Mouse (Mus musculus) forebrain, embryonic 16.5 days (tissue): ENCODE measurements around the gene Lhfpl4. TPM values are rescaled to one million over a fixed set of nuclear protein-coding genes. Genes with fewer than 3 reads are reported as not detected.

ENCODE experiments used
- ATAC-seq: fragments of 200-750 bp; cut with Nextera tagmentation; 2 replicates; pipeline ENCODE4 v1.8.0; 2017; ENCODE audit warnings: mild to moderate bottlenecking, moderate library complexity
- H3K27ac ChIP-seq: fragments of 300-500 bp; sonication (generic); 2 replicates; pipeline ENCODE4 v1.5.1; 2014; ENCODE audit warnings: low read length, control low read depth
- H3K27me3 ChIP-seq: fragments of 300-500 bp; sonication (generic); replicated peaks from 2 replicates; pipeline ENCODE4 v1.6.1; 2014; ENCODE audit warnings: low read length; ENCODE audit not compliant: control insufficient read depth, insufficient read depth
- H3K36me3 ChIP-seq: fragments of 300-500 bp; sonication (generic); 2 replicates; pipeline ENCODE4 v1.6.1; 2014; ENCODE audit not compliant: control insufficient read depth, insufficient read depth
- H3K4me1 ChIP-seq: fragments of 300-500 bp; sonication (generic); replicated peaks from 2 replicates; pipeline ENCODE4 v1.6.1; 2014; ENCODE audit warnings: low read length; ENCODE audit not compliant: control insufficient read depth, insufficient read depth
- H3K4me2 ChIP-seq: fragments of 300-500 bp; sonication (generic); 2 replicates; pipeline ENCODE4 v1.6.1; 2014; ENCODE audit warnings: mild to moderate bottlenecking, low read length, control low read depth
- H3K4me3 ChIP-seq: fragments of 300-500 bp; sonication (generic); replicated peaks from 2 replicates; pipeline ENCODE4 v1.5.1; 2014; ENCODE audit warnings: mild to moderate bottlenecking, low read length, control low read depth
- H3K9ac ChIP-seq: fragments of 300-500 bp; sonication (generic); replicated peaks from 2 replicates; pipeline ENCODE4 v1.6.1; 2014; ENCODE audit warnings: low read depth, low read length, control low read depth
- H3K9me3 ChIP-seq: fragments of 300-500 bp; sonication (generic); 2 replicates; pipeline ENCODE4 v1.6.1; 2016; ENCODE audit warnings: low read length; ENCODE audit not compliant: control insufficient read depth
- WGBS: fragments of 180-500 bp; shearing (Covaris S2); extraction: QIAGEN DNeasy Blood & Tissue Kit; methylation state at CpG from one replicate; pipeline ENCODE4 v1.1.7; 2014; 5-methylcytosine and 5-hydroxymethylcytosine counted together
- polyA plus RNA-seq: library from polyadenylated mRNA; unstranded; fragments of >200 nt; fragmentation: Nextera tagmentation; extraction: Ambion mirVana; gene quantifications from 2 replicates; pipeline ENCODE4 v1.2.1, GENCODE M21; 2015

The Lhfpl4 gene
- polyA plus RNA-seq, 1 experiment from 2014 or later = 49.4 TPM

GRCm38 (mm10) chr6:113172568-113172967 is 22.6 kb downstream of the Lhfpl4 start:
- no peak overlapping the region for H3K4me2 ChIP-seq
- 74% methylated on average over 1 of the region's 1 CpGs for WGBS
- H3K27ac ChIP-seq = no peak overlapping the region
- no peak overlapping the region for H3K4me3 ChIP-seq
- peaks cover 14% of the 10 kb centered on the region; the same call in 1 of the 2 replicates for H3K36me3 ChIP-seq
- H3K4me1 ChIP-seq = no peaks in the 10 kb centered on the region
- no peaks in the 10 kb centered on the region for H3K9me3 ChIP-seq
- ATAC-seq = no peak
- no peak overlapping the region for H3K9ac ChIP-seq
- H3K27me3 ChIP-seq = no peaks in the 10 kb centered on the region

- Histone ChIP-seq H3K36me3 (peaks cover 12% of the 10 kb centered on the region; the same call in 1 of the 2 replicates), H3K9me3 (no peaks in the 10 kb centered on the region), H3K4me3 (no peak overlapping the region), H3K27me3 (no peaks in the 10 kb centered on the region), H3K9ac (no peak overlapping the region), H3K4me1 (peaks cover 4% of the 10 kb centered on the region; the same call in 1 of the 2 replicates), H3K27ac (no peak overlapping the region), H3K4me2 (no peak overlapping the region)
- no peak for ATAC-seq
Observed at GRCm38 (mm10) chr6:113172011-113172410, 23.2 kb downstream of the Lhfpl4 start.

GRCm38 (mm10) chr6:113170651-113171050 is 24.5 kb downstream of the Lhfpl4 start:
- Histone ChIP-seq H3K36me3 (peaks cover 7% of the 10 kb centered on the region; the same call in 1 of the 2 replicates), H3K4me1 (peaks cover 8% of the 10 kb centered on the region; the same call in 1 of the 2 replicates), H3K4me3 (no peak overlapping the region), H3K27me3 (no peaks in the 10 kb centered on the region), H3K9me3 (no peaks in the 10 kb centered on the region), H3K27ac (no peak overlapping the region), H3K9ac (no peak overlapping the region), H3K4me2 (no peak overlapping the region)
- no peak for ATAC-seq
- WGBS = 88% methylated on average over 8 of the region's 8 CpGs

- whole genome bisulfite sequencing = 81% methylated on average over 3 of the region's 3 CpGs
- Histone ChIP-seq H3K4me2 (no peak overlapping the region), H3K9ac (no peak overlapping the region), H3K9me3 (no peaks in the 10 kb centered on the region), H3K27me3 (no peaks in the 10 kb centered on the region), H3K4me1 (peaks cover 8% of the 10 kb centered on the region; the same call in 1 of the 2 replicates), H3K36me3 (peaks cover 7% of the 10 kb centered on the region; the same call in 1 of the 2 replicates), H3K27ac (no peak overlapping the region), H3K4me3 (no peak overlapping the region)
- no peak for ATAC-seq
Observed at GRCm38 (mm10) chr6:113169852-113170251, 25.3 kb downstream of the Lhfpl4 start.

- Histone ChIP-seq H3K4me2 (no peak overlapping the region), H3K36me3 (no peaks in the 10 kb centered on the region), H3K27me3 (no peaks in the 10 kb centered on the region), H3K4me1 (peaks cover 8% of the 10 kb centered on the region; the same call in 1 of the 2 replicates), H3K9me3 (no peaks in the 10 kb centered on the region), H3K4me3 (no peak overlapping the region), H3K9ac (no peak overlapping the region), H3K27ac (no peak overlapping the region)
- WGBS = 91% methylated on average over 7 of the region's 7 CpGs
- ATAC-seq = no peak
Observed at GRCm38 (mm10) chr6:113168316-113168975, 26.7 kb downstream of the Lhfpl4 start.

DNA sequence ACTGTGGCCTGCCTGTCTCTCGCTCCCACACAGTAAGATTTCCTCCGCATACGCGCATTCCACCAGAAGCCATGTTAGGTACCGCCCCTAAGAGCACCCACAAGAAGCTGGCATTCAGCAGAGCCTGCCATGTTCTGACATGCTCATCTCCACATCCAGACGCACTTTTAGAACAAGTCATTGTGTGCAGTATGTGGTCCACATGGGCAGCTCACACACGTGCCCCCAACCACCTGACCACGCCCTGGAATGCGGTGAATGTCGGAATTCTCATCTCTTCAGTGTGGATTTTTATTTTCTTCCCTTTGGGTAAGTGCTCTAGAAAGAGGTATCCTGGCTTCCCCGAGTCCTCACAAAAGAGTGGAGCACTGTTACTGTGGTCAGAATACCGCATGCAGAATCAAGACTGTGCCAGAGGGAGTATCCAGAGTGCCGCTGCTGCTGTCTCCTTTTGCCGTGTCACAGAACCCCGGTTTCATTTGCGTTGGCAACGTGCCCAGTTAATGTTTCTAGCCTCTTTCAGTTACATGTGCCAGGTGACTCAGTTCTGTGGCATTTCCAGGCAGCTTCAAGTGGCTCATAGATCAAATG is 28.4 kb downstream of the Lhfpl4 start:
- WGBS = 55% methylated on average over 17 of the region's 17 CpGs
- Histone ChIP-seq H3K4me2 (no peak overlapping the region), H3K9ac (no peak overlapping the region; the same call in 1 of the 2 replicates), H3K4me1 (peaks cover 8% of the 10 kb centered on the region; the same call in 1 of the 2 replicates), H3K27me3 (no peaks in the 10 kb centered on the region), H3K9me3 (no peaks in the 10 kb centered on the region), H3K4me3 (no peak overlapping the region), H3K27ac (no peak overlapping the region; the same call in none of the 2 replicates), H3K36me3 (no peaks in the 10 kb centered on the region)
- peak; percentile 47 for ATAC-seq

DNA sequence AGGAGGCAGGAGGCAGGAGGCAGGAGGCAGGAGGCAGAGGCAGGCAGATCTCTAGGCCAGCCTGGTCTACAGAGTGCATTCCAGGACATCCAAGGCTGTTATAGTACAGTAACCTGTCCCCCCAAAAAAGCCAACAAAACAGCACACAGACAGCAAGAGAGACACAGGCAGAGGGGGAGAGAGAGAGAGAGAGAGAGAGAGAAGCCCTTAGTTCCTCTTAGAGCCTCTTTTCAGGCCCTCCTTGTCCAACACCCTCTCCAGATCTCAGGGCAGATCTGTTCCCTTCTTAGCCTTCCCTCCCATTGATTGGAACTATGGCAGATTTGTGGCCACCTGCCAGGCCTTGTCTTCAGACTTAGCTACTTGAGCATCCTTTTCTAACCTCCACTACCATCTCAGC is 31.7 kb downstream of the Lhfpl4 start:
- peaks cover 8% of the 10 kb centered on the region; the same call in 1 of the 2 replicates for H3K4me1 ChIP-seq
- H3K36me3 ChIP-seq = no peaks in the 10 kb centered on the region
- no peak overlapping the region for H3K9ac ChIP-seq
- H3K27me3 ChIP-seq = no peaks in the 10 kb centered on the region
- no peak overlapping the region for H3K4me2 ChIP-seq
- H3K9me3 ChIP-seq = no peaks in the 10 kb centered on the region
- no peak overlapping the region for H3K4me3 ChIP-seq
- no peak for ATAC-seq
- no peak overlapping the region for H3K27ac ChIP-seq

GRCm38 (mm10) chr6:113161982-113162381 is 33.2 kb downstream of the Lhfpl4 start:
- no peaks in the 10 kb centered on the region for H3K9me3 ChIP-seq
- WGBS = 73% methylated on average over 1 of the region's 1 CpGs
- H3K36me3 ChIP-seq = no peaks in the 10 kb centered on the region
- ATAC-seq = no peak
- H3K4me1 ChIP-seq = peaks cover 4% of the 10 kb centered on the region; the same call in 1 of the 2 replicates
- no peak overlapping the region for H3K9ac ChIP-seq
- H3K27ac ChIP-seq = no peak overlapping the region
- no peak overlapping the region for H3K4me3 ChIP-seq
- H3K4me2 ChIP-seq = no peak overlapping the region
- H3K27me3 ChIP-seq = no peaks in the 10 kb centered on the region

GRCm38 (mm10) chr6:113160106-113160505 is 35.1 kb downstream of the Lhfpl4 start:
- ATAC-seq = no peak
- Histone ChIP-seq H3K9me3 (no peaks in the 10 kb centered on the region), H3K36me3 (peaks cover 4% of the 10 kb centered on the region; the same call in 1 of the 2 replicates), H3K27ac (no peak overlapping the region), H3K9ac (no peak overlapping the region), H3K4me2 (no peak overlapping the region), H3K4me1 (no peaks in the 10 kb centered on the region), H3K27me3 (no peaks in the 10 kb centered on the region), H3K4me3 (no peak overlapping the region)
- WGBS = 94% methylated on average over 10 of the region's 10 CpGs
